Mouse (Mus musculus) midbrain, embryonic 10.5 days (tissue): Measurements from ENCODE around the gene Cuedc2. TPM values are rescaled to one million over a fixed set of nuclear protein-coding genes. Genes with fewer than 3 reads are reported as not detected.
A peak's percentile ranks its signal among the peaks of the same experiment; 100 is the strongest.

Experiments
- DNase-seq: peaks from one replicate; pipeline ENCODE4 v3.0.0-alpha.2; 2017; ENCODE audit warnings: low spot score
- H3K27ac ChIP-seq: fragments of 300-500 bp; sonication (generic); replicated peaks from 2 replicates; pipeline ENCODE4 v1.5.1; 2016; ENCODE audit warnings: mild to moderate bottlenecking
- H3K27me3 ChIP-seq: fragments of 300-500 bp; sonication (generic); 2 replicates; pipeline ENCODE4 v1.6.1; 2016; ENCODE audit warnings: low read depth, mild to moderate bottlenecking; ENCODE audit not compliant: poor library complexity, severe bottlenecking
- H3K36me3 ChIP-seq: fragments of 300-500 bp; sonication (generic); 2 replicates; pipeline ENCODE4 v1.6.1; 2016; ENCODE audit warnings: mild to moderate bottlenecking, moderate library complexity
- H3K4me1 ChIP-seq: fragments of 300-500 bp; sonication (generic); 2 replicates; pipeline ENCODE4 v1.6.1; 2016
- H3K4me3 ChIP-seq: fragments of 300-500 bp; sonication (generic); 2 replicates; pipeline ENCODE4 v1.5.1; 2016; ENCODE audit warnings: mild to moderate bottlenecking, moderate library complexity
- H3K9me3 ChIP-seq: fragments of 300-500 bp; sonication (generic); replicated peaks from 2 replicates; pipeline ENCODE4 v1.6.1; 2016; ENCODE audit warnings: mild to moderate bottlenecking
- WGBS: fragments of 180-500 bp; shearing (Covaris S2); methylation state at CpG from one replicate; pipeline ENCODE4 v1.1.7; 2016; 5-methylcytosine and 5-hydroxymethylcytosine counted together
- polyA plus RNA-seq: library from polyadenylated mRNA; unstranded; fragments of >200 nt; fragmentation: Nextera tagmentation; extraction: Ambion mirVana; gene quantifications from 2 replicates; pipeline ENCODE4 v1.2.1, GENCODE M21; 2016

Cuedc2 gene
- polyA plus RNA-seq, result 239 and 249 TPM in 2 replicates

GRCm38 (mm10) chr19:46338331-46338936, at the start of gene Cuedc2:
TSS of gene Cuedc2 (minus strand) at chr19:46338702.
- peak within 1 kb of the TSS; percentile 95 for H3K27ac ChIP-seq
- peaks cover 41% of the 10 kb centered on the region for H3K4me1 ChIP-seq
- WGBS, result under 1% methylated on average over 31 of the region's 31 CpGs
- H3K27me3 ChIP-seq, result peaks cover 15% of the 10 kb centered on the region
- no peaks in the 10 kb centered on the region for H3K9me3 ChIP-seq
- DNase-seq, result peak; percentile 95
- peaks cover 11% of the 10 kb centered on the region for H3K36me3 ChIP-seq
- peak within 1 kb of the TSS; percentile 82 for H3K4me3 ChIP-seq

GRCm38 (mm10) chr19:46382275-46382674, 43.8 kb upstream of the Cuedc2 start:
- 91% methylated on average over 9 of the region's 9 CpGs for WGBS
- no peak overlapping the region for H3K4me3 ChIP-seq
- no peaks in the 10 kb centered on the region for H3K4me1 ChIP-seq
- H3K27ac ChIP-seq, result no peak overlapping the region
- no peak for DNase-seq
- H3K9me3 ChIP-seq, result no peaks in the 10 kb centered on the region
- no peaks in the 10 kb centered on the region for H3K27me3 ChIP-seq
- peaks cover 97% of the 10 kb centered on the region for H3K36me3 ChIP-seq

- no peak overlapping the region for H3K27ac ChIP-seq
- H3K4me1 ChIP-seq, result peaks cover 14% of the 10 kb centered on the region
- H3K36me3 ChIP-seq, result peaks cover 49% of the 10 kb centered on the region
- H3K4me3 ChIP-seq, result no peak overlapping the region
- H3K9me3 ChIP-seq, result no peaks in the 10 kb centered on the region
- 72% methylated on average over 4 of the region's 4 CpGs for WGBS
- H3K27me3 ChIP-seq, result no peaks in the 10 kb centered on the region
- DNase-seq, result no peak
Measured at GRCm38 (mm10) chr19:46375891-46376290, 37.4 kb upstream of the Cuedc2 start.

- 68% methylated on average over 5 of the region's 5 CpGs for WGBS
- peaks cover 45% of the 10 kb centered on the region for H3K36me3 ChIP-seq
- no peak overlapping the region for H3K27ac ChIP-seq
- H3K4me3 ChIP-seq, result no peak overlapping the region
- no peaks in the 10 kb centered on the region for H3K9me3 ChIP-seq
- no peaks in the 10 kb centered on the region for H3K27me3 ChIP-seq
- no peak for DNase-seq
- peaks cover 14% of the 10 kb centered on the region for H3K4me1 ChIP-seq
Measured at GRCm38 (mm10) chr19:46375489-46375888, 37.0 kb upstream of the Cuedc2 start.

- H3K27me3 ChIP-seq, result no peaks in the 10 kb centered on the region
- H3K27ac ChIP-seq, result peak overlapping the region; percentile 59; the same call in 1 of the 2 replicates
- H3K36me3 ChIP-seq, result peaks cover 36% of the 10 kb centered on the region
- WGBS, result 48% methylated on average over 21 of the region's 21 CpGs
- no peaks in the 10 kb centered on the region for H3K9me3 ChIP-seq
- DNase-seq, result peak; percentile 27
- H3K4me1 ChIP-seq, result peaks cover 14% of the 10 kb centered on the region
- no peak overlapping the region for H3K4me3 ChIP-seq
Measured at GRCm38 (mm10) chr19:46374477-46375088, 36.1 kb upstream of the Cuedc2 start.

GRCm38 (mm10) chr19:46369204-46369603, 30.7 kb upstream of the Cuedc2 start:
- Histone ChIP-seq H3K36me3 (no peaks in the 10 kb centered on the region), H3K9me3 (no peaks in the 10 kb centered on the region), H3K27me3 (no peaks in the 10 kb centered on the region), H3K27ac (no peak overlapping the region), H3K4me3 (no peak overlapping the region), H3K4me1 (peaks cover 4% of the 10 kb centered on the region)
- DNase-seq, result peak; percentile 46
- 37% methylated on average over 4 of the region's 4 CpGs for WGBS

GRCm38 (mm10) chr19:46367798-46368590, 29.5 kb upstream of the Cuedc2 start:
- Histone ChIP-seq H3K4me3 (no peak overlapping the region), H3K36me3 (no peaks in the 10 kb centered on the region), H3K27ac (no peak overlapping the region), H3K9me3 (no peaks in the 10 kb centered on the region), H3K4me1 (no peaks in the 10 kb centered on the region), H3K27me3 (no peaks in the 10 kb centered on the region)
- 87% methylated on average over 23 of the region's 23 CpGs for WGBS
- DNase-seq, result no peak

GRCm38 (mm10) chr19:46363294-46364009, 24.9 kb upstream of the Cuedc2 start:
- Histone ChIP-seq H3K27me3 (peaks cover 9% of the 10 kb centered on the region), H3K9me3 (no peaks in the 10 kb centered on the region)
- 88% methylated on average over 11 of the region's 11 CpGs for WGBS

GRCm38 (mm10) chr19:46362104-46362503, 23.6 kb upstream of the Cuedc2 start:
- H3K4me3 ChIP-seq, result no peak overlapping the region
- H3K4me1 ChIP-seq, result peaks cover 9% of the 10 kb centered on the region
- no peak for DNase-seq
- WGBS, result 93% methylated on average over 8 of the region's 8 CpGs
- no peaks in the 10 kb centered on the region for H3K9me3 ChIP-seq
- no peak overlapping the region for H3K27ac ChIP-seq
- H3K27me3 ChIP-seq, result peaks cover 22% of the 10 kb centered on the region
- H3K36me3 ChIP-seq, result no peaks in the 10 kb centered on the region

More at GRCm38 (mm10) chr19:46363294-46364009, 24.9 kb upstream of the Cuedc2 start:
- H3K4me1 ChIP-seq, result no peaks in the 10 kb centered on the region
- no peaks in the 10 kb centered on the region for H3K36me3 ChIP-seq
- H3K4me3 ChIP-seq, result no peak overlapping the region
- no peak for DNase-seq
- H3K27ac ChIP-seq, result no peak overlapping the region

GRCm38 (mm10) chr19:46358381-46358780, 19.9 kb upstream of the Cuedc2 start:
- Histone ChIP-seq H3K27ac (no peak overlapping the region), H3K9me3 (no peaks in the 10 kb centered on the region), H3K27me3 (peaks cover 34% of the 10 kb centered on the region), H3K4me3 (no peak overlapping the region), H3K36me3 (no peaks in the 10 kb centered on the region), H3K4me1 (peaks cover 17% of the 10 kb centered on the region)
- WGBS, result 52% methylated on average over 4 of the region's 4 CpGs
- no peak for DNase-seq

- no peak overlapping the region for H3K27ac ChIP-seq
- 20% methylated on average over 25 of the region's 25 CpGs for WGBS
- H3K4me3 ChIP-seq, result peak overlapping the region; percentile 67
- peaks cover 17% of the 10 kb centered on the region for H3K4me1 ChIP-seq
- no peak for DNase-seq
- H3K9me3 ChIP-seq, result no peaks in the 10 kb centered on the region
- no peaks in the 10 kb centered on the region for H3K36me3 ChIP-seq
- H3K27me3 ChIP-seq, result peaks cover 34% of the 10 kb centered on the region
Measured at GRCm38 (mm10) chr19:46357344-46358280, 19.1 kb upstream of the Cuedc2 start.
